Mouse (Mus musculus) small intestine, adult 2 months (tissue): ENCODE results near the gene Pcif1.

Experiments used
- CTCF ChIP-seq: fragments of 200-500 bp; IDR thresholded peaks from 2 replicates; pipeline ENCODE4 v1.5.1; 2012; ENCODE audit warnings: low read depth, mild to moderate bottlenecking, control low read depth, inconsistent platforms, low read length, moderate library complexity, mixed read lengths; ENCODE audit not compliant: insufficient replicate concordance, insufficient read length; ENCODE audit errors: extremely low read depth
- POLR2A ChIP-seq: fragments of 200-500 bp; IDR thresholded peaks from 2 replicates; pipeline ENCODE4 v1.6.1; 2012; ENCODE audit warnings: low read depth, mild to moderate bottlenecking, control low read depth, inconsistent platforms, low read length, moderate library complexity

DNA sequence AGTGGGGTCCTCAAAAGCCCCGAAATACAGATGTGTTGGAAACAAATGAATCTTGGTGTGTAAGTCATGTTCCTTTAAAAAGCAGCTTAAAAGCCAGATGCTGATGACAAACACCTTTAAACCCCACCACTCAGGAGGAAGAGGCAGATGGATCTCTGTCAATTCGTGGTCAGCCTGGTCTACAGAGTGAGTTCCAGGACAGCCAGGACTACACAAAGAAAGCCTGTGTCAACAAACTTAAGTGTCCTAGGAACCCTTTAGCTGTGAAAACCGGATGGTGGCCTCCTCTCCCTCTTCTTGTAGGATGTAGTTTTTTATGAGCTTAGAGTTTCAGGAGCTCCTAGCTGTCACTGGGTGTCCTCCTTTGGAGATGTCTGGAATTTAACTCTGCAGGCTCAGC, 5.5 kb upstream of the Pcif1 start:
- TF ChIP-seq CTCF: no peak
- no peak for TF ChIP-seq POLR2A
